Mouse (Mus musculus) frontal cortex, adult (tissue): ENCODE measurements around the gene Agbl4.
"Not testable (repeated sequence)": the region's sequence is repeated elsewhere in the genome, so short reads cannot be mapped to it uniquely, and the experiment has no call there.

Experiments
- ATAC-seq: cut with Nextera tagmentation; 2 replicates; pipeline ENCODE4 v1.9.2; 2017; ENCODE audit warnings: mild to moderate bottlenecking, moderate library complexity, mixed read lengths; ENCODE audit not compliant: low TSS enrichment

Gene Agbl4

GRCm38 (mm10) chr4:110916565-110916964 is 519.1 kb downstream of the Agbl4 start:
- peak; percentile 96 for ATAC-seq

DNA sequence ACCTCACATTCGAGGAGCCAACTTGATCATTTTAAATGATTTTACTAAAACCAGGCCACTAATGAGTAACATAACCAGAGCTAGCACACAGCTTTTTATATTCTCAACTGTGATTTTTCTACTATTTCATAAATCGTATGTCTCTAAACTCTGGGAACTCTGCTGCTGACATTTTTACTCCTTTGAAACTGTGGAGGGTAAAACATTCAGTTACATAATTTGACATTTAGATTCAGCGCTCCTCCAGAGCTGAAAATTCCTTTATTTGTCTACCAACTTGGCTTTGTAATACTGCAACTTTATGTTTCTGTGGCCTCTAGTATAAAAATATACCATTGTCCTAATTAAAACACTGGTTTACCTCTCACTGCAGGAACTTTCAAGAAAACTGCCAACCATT is 523.6 kb downstream of the Agbl4 start:
- ATAC-seq: peak; percentile 58

DNA sequence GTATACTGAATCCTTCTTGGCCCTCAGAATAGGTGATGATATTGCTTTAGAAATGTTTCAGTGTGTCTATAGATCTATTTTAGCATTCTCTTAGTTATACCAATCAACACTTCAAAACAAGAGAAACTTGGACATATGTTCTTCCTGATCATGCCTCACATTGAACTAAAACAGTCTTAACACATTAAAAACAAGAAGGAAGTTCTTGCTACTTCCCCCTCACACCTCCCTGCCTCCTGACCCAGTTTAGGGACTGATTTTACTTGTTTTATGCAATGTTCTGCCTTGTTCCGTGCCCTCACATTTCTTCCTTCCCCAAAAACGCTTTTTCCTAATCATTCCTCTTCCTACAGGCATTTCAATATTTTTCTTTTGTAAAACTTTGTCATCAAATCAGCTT is 604.2 kb downstream of the Agbl4 start:
- peak; percentile 87 for ATAC-seq

GRCm38 (mm10) chr4:111004719-111005479 is 607.4 kb downstream of the Agbl4 start:
- ATAC-seq: no peak

DNA sequence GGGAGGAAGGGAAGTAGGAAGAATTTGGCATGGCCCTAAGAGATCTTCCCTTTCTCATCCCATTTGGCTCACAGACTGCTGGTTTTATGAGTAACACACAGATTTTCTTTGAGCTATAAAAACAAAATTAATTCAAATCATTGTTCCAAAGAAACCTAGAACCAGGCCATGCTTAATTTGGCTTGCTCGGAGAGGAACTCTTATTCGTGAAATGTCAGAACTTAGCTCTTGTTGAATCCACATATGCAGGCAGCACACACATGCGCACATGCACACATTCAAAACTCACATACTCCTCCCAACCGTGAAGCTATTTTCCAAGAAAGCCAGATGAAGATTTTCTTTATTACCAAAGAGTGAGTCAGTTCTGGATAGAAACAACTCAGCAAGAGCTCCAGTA is 621.9 kb downstream of the Agbl4 start:
- ATAC-seq: peak; percentile 99

- peak; percentile 96 for ATAC-seq
Observed at GRCm38 (mm10) chr4:111067330-111067729, 669.9 kb downstream of the Agbl4 start.

DNA sequence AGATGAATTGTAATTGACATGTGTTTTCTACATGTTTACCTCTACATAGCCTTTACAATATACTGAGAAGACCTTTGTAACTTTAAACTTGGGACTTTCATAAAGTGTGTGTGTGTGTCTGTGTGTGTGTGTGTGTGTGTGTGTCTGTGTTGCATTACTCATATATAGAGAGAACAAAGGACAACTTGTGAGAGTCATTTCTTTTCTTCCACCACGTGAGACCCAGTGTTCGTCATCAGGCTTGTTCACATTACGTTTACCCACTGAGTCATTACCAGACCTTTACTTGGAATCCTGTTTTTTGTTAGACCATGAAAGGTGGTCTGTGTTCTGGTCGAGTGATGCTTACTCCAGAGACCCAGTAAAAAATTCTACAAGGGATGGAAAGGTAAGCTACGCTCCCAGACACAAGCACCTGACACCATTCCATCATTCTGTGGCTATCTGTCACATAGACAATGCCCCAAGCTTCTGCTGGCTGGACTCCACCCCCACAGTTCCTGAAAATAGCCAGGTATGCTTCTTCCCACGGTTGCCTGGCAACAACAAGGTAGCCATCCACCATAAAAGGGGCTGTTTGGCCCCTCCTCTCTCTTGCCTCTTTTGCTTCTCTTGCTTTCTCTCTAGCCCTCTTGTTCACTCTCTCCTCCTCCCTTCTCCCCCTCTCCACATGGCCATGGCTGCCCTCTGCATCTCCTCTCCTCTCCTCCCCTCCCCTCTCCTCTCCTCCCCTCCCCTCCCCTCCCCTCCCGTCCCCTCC is 676.5 kb downstream of the Agbl4 start:
- ATAC-seq: no peak

DNA sequence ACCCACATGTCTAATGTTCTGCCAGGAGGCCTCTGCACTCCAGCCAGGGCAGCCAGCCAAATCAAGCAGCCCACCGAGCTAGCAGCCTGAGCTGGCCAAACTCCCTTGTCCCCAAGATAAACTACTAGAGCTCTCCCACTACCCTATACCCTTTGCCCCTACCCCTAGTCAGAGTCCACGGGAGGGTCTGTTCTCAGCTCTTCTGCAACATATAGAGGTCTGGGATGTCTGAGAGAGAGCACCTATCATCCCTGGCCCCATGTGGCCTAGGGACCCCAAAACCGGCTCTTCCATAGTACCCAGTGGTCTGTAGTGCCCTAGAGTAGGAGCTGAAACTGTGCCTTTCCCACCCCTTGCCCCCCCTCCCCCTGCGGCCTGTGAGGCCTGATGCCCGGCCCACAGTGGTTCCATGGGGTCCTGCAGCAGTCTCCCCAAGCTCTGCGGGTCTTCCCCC is 677.3 kb downstream of the Agbl4 start:
- no peak for ATAC-seq

- ATAC-seq: no peak
Observed at GRCm38 (mm10) chr4:111077810-111078209, 680.3 kb downstream of the Agbl4 start.

DNA sequence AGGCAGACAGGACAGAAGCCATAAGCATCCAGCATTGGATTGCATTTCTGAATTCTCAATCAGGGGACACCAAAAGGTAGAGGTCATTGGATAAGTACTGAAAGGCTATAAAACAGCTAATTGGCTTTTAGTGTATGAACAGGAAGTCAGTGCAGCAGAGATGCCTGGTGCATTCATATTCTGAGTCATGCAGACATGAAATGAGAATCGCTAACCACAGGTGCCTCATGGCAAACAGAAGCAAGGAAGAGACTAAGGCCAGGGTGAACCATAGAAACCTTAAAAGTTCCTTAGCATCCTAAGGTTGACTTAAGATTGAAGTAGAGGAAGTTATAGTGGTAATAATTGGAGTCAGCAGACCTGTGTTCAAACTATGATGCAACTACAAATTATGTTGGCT is 687.9 kb downstream of the Agbl4 start:
- no peak for ATAC-seq

- 0 out of 2 replicates have a peak, but pooled peaks have one; percentile 34 for ATAC-seq
Observed at GRCm38 (mm10) chr4:111136217-111137147, 739.0 kb downstream of the Agbl4 start.

DNA sequence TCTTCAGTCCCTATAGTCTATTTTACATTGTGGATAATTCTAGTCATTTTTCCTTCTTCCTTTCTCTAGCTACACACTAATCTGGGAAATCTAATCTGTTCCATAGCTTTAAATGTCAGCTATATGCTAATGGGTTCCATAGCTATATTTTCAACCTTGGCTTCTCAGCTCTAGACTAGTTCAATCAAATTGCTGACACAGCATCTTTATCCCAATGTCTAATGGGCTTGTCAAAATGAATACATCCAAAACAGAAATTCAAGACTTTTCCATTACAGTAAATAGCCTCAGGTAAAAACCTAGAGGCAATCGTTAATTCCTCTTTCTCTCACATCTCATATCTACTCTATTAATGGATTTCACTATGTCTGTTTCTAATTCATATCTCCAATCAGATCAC is 750.3 kb downstream of the Agbl4 start:
- no peak for ATAC-seq

DNA sequence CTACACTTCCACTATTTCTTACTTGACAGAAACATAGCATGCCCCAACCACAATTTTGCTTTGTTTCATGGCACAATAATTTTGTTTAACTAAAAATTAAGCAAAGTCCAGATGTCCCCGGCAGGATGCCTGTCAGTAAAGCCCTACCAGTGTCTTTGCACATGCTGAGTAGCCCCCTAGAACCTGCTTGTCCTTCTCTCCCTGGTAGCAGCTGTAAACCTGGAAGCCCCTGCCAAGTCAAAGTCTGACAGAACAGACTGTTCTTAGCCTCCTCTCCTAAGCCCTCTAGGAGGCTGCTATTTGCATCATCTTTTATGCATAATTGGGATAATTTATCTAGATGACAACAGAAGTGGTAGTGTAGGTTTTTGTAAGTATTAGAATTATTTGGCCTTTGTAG is 758.4 kb downstream of the Agbl4 start:
- ATAC-seq: no peak

GRCm38 (mm10) chr4:111181478-111181877 is 784.0 kb downstream of the Agbl4 start:
- peak; percentile 91 for ATAC-seq

DNA sequence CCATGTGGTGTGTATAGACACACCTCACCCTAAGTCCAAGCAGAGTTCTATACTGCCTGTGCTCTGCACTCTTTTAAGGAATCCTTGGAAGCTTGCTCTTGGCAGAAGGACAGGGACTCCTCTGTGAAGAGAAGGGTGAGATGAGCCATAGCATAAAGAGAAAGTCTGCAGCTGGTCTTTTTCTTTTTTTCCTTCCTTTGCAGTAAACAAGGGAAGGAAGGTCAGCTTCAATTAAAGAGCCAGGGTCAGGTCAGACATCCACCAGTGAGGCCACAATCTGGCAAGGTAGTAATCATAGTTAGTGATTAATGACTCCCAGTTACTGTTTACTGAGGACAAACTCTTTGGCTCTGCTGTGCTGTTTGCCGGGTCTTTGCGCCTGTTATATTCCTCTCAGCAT is 802.6 kb downstream of the Agbl4 start:
- ATAC-seq: peak; percentile 50; the same call in 1 of the 2 replicates

- ATAC-seq: peak; percentile 83
Observed at GRCm38 (mm10) chr4:111215191-111215762, 817.8 kb downstream of the Agbl4 start.

DNA sequence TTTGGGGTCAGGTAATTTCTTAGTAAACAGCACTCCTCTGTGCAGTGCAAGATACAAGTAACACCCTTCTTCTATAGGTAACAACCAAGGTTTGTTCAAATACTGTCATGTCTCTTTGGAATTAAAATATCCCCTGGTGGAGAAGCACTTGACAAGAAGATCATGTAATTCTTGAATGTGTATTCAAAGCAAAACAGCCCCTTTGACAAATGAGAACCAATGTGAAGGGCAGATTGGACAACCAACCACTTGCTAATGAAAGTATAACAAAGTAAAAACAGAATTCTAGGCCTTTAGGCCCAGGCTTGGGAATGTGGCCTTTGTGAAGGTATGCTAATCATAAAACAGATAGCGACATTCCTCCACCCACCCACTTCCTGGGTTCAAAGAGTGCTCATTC is 821.6 kb downstream of the Agbl4 start:
- ATAC-seq: not testable (repeated sequence)

DNA sequence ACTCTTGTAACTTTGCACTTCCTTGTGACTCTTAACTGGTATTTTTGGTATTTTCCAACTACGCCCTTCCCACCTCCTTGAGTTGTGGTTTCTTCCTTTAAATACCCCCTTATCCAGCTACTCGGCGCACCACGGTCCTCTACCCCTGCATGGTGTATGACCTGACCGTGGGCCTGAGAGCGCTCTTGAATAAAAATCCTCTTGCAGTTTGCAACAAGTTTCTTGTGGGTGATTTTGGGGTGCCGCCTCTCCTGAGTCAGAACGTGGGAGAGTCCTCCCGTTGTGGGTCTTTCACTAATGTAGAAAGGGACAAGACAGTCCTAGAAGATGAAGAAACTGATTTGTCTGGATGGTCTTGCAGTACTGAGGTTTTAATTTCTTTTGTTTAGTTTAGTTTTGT is 822.1 kb downstream of the Agbl4 start:
- not testable (repeated sequence) for ATAC-seq

DNA sequence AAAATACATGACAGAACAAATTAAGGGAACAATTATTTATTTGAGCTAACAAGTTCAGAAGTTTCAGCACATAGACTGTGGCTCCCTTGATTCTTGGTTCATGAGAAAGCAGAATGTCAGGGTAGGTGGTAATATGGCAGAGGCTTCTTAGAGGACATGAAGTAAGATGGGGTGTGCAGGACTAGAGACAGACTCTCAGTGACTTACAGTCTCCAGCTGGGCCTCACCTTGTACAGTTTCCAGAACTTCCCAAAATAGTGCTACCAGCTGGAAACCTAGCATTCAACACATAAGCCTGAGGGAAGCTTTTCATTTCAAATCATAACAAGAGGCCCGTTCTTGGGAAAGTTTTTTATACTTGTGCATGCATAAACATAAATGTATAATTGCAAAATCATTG is 836.4 kb downstream of the Agbl4 start:
- ATAC-seq: no peak

DNA sequence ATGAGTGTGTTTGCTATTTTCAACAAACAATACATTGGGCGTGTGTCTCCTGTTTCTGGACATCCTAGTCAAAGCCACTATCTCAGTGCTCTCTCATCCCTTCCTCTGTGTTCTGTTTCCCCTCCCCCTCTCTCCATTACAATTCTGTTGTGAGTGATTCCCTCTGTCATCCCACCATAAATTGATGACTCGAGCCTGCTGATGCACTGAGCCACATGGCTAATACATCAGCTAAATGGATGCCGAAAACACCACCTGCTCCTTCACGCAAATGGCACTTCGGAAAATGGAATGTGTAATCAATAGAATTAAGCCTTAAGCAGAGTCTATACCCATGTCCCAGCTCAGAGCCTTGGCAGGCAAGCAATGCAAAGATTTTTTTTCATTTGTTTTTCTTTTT is 854.5 kb downstream of the Agbl4 start:
- no peak for ATAC-seq

GRCm38 (mm10) chr4:111255499-111255898 is 858.0 kb downstream of the Agbl4 start:
- no peak for ATAC-seq

DNA sequence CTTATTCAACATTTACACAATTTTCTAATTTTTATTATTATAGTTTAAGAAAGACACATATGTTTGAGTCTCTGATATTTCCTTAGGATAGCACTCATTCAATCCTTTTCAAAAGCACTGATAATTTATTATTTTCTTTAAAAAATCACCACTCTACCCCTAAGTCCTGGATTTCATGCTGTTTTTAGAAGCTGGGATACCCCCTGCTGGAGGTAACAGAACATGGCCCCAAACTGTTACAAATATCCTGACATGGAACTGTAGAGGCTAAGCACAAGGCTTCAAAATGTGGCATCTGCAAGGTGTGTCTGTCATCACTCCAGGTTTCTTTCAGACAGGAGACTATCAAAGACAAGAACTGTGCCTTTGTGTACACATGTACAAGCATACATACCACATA is 859.5 kb downstream of the Agbl4 start:
- ATAC-seq: no peak
